Mouse (Mus musculus) urinary bladder, postnatal 36 days (tissue): Measurements from ENCODE around the gene Gm2004.
"Not testable (repeated sequence)": the region's sequence is repeated elsewhere in the genome, so short reads cannot be mapped to it uniquely, and the experiment has no call there.

ENCODE experiments used
- DNase-seq, 2 experiments: peaks; one replicate each; pipeline ENCODE4 v3.0.0; 2022; ENCODE audit warnings: low spot score in 2 of 2, mixed read lengths in 1 of 2

The Gm2004 gene

GRCm38 (mm10) chr2:176149725-176150124, at the start of gene Gm2004:
Gene Gm2004, minus strand, starts transcription at chr2:176149825.
- DNase-seq: not testable (repeated sequence)
